Mouse (Mus musculus) 416B (cell line): ENCODE results near the gene Wfdc6b.
A peak's percentile ranks its signal among the peaks of the same experiment; 100 is the strongest.
"Not testable (repeated sequence)": the region's sequence is repeated elsewhere in the genome, so short reads cannot be mapped to it uniquely, and the experiment has no call there.

ENCODE experiments used
- DNase-seq: peaks from one replicate; pipeline ENCODE4 v3.0.0; 2011; ENCODE audit warnings: low read depth

Wfdc6b gene

DNA sequence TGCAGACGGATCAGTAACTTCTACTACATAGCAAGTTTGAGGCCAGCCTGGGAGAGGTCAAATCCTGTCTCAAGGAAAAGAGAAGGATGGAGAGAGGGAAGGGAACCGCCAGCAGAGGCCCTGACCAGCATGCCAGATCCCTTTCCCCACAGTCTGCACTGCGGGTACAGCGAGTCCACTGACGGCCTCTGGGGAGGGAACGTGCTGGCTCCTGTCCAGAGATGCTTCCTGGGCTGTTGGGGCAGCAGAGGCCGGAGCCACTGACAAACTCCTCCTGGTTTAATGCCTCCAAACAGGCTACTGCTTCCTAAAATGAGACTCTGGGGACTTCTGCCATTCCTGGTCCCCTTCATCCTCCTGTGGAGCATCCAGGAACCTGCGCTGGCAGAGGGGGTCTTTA lies at the start of gene Wfdc6b, which contains the start of gene Wfdc8:
Gene Wfdc6b (plus strand): TSS at position 52 of the 400 bp plus-strand sequence.
Gene Wfdc8 (minus strand): TSS at position 156 of the 400 bp plus-strand sequence.
- DNase-seq: not testable (repeated sequence)

GRCm38 (mm10) chr2:164564346-164564745 lies 49.0 kb upstream of the Wfdc6b start:
- no peak for DNase-seq

DNA sequence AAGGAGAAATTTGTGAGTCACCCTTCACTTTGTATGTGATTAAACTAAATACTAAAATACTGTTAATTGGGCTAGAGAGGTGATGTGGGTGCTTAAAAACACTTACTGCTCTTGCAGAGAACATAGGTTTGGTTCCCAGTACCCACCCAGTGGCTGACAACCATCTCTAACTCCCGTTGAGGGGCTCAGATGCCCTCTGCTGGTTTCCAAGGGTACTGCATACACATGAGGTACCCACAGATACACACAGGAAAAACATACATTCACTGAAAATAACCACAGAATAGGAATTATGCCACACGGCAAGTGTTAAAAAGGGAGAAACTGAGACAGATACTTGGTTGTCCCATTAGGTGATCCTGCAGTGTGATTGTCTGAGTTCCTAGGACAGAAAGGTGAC lies 46.3 kb upstream of the Wfdc6b start:
- DNase-seq: no peak

GRCm38 (mm10) chr2:164567460-164567859 lies 45.9 kb upstream of the Wfdc6b start:
- DNase-seq: peak; percentile 45

- not testable (repeated sequence) for DNase-seq
Measured at GRCm38 (mm10) chr2:164573359-164573758, 40.0 kb upstream of the Wfdc6b start, which contains the start of gene Spint3. Gene Spint3, minus strand, starts transcription at chr2:164573459.

- not testable (repeated sequence) for DNase-seq
Measured at GRCm38 (mm10) chr2:164585025-164585725, 28.1 kb upstream of the Wfdc6b start, which contains the start of gene Wfdc6a. Gene Wfdc6a, minus strand, starts transcription at chr2:164585447.

DNA sequence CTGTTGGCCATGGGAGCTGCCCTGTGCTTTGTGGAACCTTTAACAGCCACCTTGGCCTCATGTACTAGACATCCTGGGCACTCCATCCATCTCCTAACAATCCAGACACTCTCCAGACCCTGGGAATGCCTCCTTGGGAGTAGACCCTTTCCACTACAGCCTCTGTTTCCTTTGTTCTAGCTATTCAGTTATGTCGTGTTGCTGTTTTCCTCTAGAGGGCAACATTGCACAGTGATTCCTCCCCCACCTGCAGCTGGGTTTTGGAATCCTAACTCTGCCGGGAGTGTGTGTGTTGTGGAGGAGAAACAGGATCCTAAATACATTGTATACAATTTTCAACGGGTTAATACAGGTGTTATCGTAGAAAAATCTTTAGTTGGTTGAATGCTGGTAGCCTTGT lies 21.3 kb upstream of the Wfdc6b start:
- peak; percentile 51 for DNase-seq

- no peak for DNase-seq
Measured at GRCm38 (mm10) chr2:164593494-164593893, 19.8 kb upstream of the Wfdc6b start, which contains the start of gene Eppin. Gene Eppin, minus strand, starts transcription at chr2:164593594.

- peak; percentile 8 for DNase-seq
Measured at GRCm38 (mm10) chr2:164600179-164600578, 13.1 kb upstream of the Wfdc6b start.

DNA sequence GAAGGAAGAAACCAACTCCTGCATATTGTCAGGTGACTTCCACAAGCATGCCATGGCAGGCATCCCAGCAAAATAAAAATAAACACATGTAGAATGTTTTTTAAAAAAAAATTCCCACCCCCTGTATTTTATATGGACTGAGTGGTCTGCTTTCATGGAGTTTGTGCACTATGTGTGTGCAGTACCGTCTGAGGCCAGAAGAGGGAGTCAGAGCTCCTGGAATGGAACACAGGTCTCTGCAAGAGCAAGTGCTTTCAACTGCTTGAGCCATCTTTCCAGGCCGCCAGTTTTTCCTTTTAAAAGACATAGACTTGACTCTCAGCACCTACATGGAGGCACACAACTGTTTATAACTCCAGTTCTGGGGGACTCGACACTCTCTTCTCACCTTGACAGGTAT lies 9.8 kb upstream of the Wfdc6b start:
- no peak for DNase-seq

GRCm38 (mm10) chr2:164604411-164604810 lies 8.9 kb upstream of the Wfdc6b start:
- DNase-seq: no peak

DNA sequence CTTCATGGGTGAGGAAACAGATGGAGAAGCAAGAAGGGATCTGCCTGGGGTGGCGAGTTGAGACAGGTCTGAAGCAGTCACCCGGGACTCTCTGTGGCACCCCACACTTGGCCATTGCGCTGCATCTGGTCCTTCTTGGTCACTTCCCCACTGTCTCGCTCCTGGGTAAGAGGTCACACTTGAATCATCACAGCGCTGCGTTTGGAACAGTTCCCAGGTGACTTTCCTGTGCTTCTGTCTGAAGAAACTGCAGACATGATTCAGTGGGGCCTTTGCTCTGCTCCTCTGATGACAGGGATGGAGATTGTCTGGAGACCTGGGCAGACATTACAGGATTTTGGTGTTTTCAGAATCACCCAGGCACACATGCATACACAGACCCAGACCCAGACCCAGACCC lies 4.5 kb upstream of the Wfdc6b start:
- no peak for DNase-seq

DNA sequence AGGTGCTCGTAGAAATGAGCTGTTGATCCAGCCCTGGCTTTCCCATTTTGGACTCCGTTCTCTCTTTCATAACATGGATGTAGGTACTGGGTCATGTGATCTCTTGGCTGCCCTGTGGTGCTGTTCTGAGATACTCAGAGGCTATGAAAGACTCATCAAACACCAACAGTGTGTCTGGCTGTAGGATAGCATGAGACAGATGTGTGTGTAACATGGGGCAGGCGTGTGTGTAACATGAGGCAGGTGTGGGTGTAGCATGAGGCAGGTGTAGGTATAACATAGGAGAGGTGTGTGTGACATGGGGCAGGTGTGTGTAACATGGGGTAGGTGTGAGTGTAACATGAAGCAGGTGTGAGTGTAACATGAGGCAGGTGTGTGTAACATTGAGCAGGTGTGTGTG lies 2.1 kb downstream of the Wfdc6b start:
- DNase-seq: no peak

DNA sequence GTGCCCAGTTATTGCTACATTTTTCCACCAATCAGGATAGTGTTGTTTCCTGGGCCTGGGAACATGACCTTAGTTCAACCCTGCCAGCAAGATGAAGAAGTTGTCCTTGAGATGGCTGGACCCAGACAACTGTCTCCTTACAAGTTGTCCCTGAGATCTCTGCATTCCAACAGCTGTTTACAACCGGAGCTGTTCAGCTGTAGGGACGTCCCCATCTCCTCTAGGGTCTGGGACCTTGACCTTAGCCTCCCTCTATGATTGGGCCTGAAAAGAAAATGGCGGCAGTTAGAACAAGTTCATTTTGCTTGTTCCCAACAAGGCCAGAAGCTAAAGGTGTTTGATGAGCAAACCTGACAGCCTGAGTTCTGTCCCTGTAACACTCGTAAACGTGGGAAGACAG lies 5.7 kb downstream of the Wfdc6b start:
- DNase-seq: no peak

DNA sequence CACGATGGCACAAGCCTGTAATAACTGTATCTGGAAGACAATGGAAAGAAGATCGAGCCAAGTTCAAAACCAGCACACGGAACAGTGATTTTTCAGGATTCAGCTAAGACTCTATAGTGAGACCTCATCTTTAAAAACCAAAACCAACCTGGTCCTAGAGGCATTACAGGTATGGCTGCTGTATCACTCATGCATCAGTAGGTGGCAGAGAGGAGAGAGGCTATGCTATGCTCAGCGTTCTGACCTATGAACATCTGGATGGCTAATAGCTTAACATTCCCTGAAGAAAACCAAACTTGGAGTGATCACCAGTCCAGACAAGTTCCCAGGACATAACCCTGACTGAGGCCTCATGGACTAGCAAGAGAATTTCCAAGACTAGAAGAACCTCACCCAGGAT lies 8.5 kb downstream of the Wfdc6b start:
- no peak for DNase-seq

GRCm38 (mm10) chr2:164635266-164635665 lies 21.9 kb downstream of the Wfdc6b start:
- DNase-seq: peak; percentile 12

GRCm38 (mm10) chr2:164638696-164639095 lies 25.4 kb downstream of the Wfdc6b start, which contains the start of gene Wfdc16:
Gene Wfdc16, minus strand, starts transcription at chr2:164638796.
- no peak for DNase-seq

DNA sequence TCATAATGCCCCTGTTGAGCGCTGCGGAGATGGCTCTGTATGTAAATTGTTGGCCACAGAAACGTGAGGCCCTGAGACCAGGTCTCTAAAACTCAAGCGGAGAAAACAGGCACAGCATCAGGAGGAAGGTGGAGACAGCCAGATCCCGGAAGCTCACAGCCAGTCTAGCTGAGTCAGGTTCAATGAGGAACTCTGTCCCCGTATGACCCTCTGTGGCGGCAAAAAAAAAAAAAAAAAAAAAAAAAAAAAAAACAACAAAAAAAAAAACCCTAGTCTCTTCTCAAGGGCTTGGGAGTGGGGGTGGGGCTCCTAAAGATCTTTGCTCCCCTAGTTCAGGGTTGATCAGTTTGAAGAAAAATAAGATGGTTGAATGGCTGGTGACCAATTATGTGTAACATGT lies 27.8 kb downstream of the Wfdc6b start:
- peak; percentile 36 for DNase-seq

DNA sequence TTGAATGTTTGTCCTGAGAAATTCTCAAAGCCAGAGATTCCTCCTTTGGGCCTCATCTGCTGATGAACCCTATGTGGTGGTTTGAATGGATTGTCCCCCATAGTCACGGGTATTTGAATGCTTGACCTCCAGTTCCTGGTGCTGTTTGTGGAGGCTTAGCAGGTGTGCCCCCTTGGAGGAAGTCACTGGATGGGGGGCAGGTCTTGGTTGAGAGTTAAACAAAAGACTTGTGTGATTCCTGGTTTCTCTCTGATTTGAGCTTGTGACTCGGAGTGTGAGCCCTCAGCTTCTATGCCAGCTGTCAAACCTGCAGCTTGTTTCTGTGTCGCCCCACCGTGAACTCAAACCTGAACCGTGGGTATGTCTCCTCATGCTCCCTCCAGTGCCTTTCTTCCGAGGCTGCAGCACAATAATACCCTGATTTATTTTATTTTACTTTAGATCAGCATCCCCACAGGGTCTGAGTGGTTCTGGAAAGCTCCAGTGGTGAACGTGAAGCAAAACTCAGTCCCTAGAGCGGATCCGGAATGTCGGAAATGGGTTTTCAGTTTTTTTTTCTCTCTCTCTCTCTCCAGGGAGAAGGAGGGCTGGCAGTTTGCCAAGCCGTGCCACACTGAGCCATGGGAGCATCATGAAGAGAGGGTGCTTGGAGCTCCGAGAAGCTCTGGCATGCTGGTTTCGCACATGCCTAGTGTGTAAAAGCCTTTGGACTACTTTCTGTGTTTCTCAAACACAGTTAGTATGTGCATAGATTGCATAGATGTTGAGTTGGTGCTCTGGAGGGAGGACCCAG lies 28.8 kb downstream of the Wfdc6b start:
- DNase-seq: no peak

DNA sequence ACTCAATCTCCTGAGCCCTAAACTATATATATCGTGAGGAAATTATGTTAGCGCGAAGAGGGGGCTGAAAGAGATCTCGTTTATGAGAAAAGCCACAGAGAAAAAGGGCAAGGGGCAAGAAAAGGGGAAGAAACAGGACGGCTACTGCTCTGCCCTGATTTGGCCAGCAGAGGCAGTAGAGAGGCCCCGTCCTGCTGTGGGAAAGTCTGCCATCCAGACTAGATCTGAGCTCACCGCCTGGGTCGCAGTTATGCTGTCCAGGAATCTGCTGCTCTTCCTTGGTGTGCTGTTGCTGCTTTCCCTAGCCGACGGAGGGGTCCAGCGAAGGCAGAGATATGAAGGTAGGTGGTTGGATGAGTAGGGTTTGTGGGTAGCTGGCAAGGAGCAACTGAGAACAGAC lies 42.5 kb downstream of the Wfdc6b start, which contains the start of gene Wfdc10:
Gene Wfdc10 (plus strand): TSS at position 189 of the 400 bp plus-strand sequence.
- DNase-seq: peak; percentile 23

- no peak for DNase-seq
Measured at GRCm38 (mm10) chr2:164656483-164656882, 43.2 kb downstream of the Wfdc6b start, which contains the start of gene Wfdc9. Gene Wfdc9, minus strand, starts transcription at chr2:164656583.

DNA sequence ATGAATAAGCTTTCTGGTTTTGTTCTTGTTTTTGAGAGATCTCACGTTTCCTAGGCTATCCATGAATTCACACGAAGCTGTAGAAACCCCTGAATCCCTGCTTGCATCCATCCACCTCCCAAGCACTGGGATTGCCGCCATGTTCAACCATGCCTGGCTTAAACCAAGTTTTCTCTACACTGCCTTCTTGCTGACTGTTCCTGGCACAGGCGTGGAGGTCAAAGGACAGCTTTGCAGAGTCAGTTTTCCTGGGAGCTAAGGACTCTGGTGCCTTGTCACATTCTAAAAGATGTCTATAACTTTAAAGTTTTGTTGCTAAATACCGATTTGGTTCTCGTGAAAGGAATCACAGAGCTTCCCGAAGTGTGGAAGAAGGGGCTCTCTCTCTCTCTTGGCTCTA lies 51.5 kb downstream of the Wfdc6b start:
- DNase-seq: no peak
